Mouse (Mus musculus): ENCODE data around the gene Nusap1. TPM values are rescaled to one million over a fixed set of nuclear protein-coding genes. Genes with fewer than 3 reads are reported as not detected.

The Nusap1 gene
- 1.1 TPM for polyA plus RNA-seq (2014; fragmentation: Illumina TruSeq; extraction: RNeasy Lipid Tissue Mini Kit (QIAGEN cat#74804); ENCODE audit: low read depth, low replicate concordance)

GRCm38 (mm10) chr2:119618199-119618982 is at the start of gene Nusap1, which contains the start of gene Oip5:
TSS of gene Nusap1 (plus strand) at chr2:119618298.
TSS of gene Oip5 (minus strand) at chr2:119618469.

DNA sequence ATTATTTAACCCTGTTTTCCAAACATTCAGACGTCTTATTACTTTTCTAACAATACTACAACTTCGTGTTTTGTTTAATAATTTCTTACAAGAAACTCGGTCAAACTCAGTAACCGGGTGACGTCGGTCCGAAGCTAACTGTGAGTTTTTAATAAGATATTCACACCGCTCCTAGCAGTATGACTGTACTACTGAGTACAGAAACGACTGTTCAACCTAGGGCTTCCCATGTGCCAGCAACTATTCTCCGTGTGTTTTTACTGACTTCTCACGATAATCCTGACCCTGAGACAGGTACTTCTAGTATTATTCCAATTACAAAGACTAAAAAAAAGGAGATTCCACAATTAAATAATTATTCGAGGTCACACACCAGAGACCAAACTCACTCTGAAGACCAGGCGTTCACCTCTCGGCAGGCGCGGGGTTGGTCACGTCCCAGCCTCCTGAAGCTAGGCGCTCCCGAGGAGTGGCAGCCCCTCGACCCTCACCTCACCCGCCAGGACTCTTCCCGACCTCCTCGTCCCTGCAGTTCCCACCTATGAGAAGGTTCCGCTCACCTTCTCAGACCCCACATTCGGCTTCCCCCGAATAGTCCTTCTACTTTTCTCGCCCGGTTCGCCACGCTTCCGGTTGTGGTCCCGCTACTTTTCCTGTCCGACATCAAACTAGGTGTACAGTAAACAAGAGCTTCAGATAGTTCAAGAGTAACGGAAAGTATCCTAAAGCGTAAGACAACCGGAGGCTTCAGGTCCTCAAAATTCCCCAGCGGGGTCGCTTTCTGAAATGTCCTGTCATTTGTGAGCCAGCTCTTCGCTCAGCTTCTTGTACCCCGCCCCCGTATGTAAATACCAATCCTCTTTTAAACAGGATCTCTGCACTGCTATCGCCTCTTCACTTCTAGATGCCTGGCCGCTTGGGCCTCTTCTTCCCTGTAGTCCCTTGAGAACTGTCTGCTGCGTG is 44.4 kb downstream of the Nusap1 start, which contains the start of gene Ndufaf1:
Ndufaf1 (minus strand) TSS at position 608 of the 963 bp plus-strand sequence.

GRCm38 (mm10) chr2:119674525-119675214 is 56.6 kb downstream of the Nusap1 start, which contains the start of gene Rtf1:
TSS of gene Rtf1 (plus strand) at chr2:119675068.

Other genes with a start within 250 kb of the Nusap1 start
- gene Ino80, start 140.6 kb upstream of the Nusap1 start, polyA plus RNA-seq (2014; fragmentation: Illumina TruSeq; extraction: RNeasy Lipid Tissue Mini Kit (QIAGEN cat#74804); ENCODE audit: low read depth, low replicate concordance): 14.5 TPM
- 0.36 TPM for gene Exd1, start 70.7 kb upstream of the Nusap1 start, polyA plus RNA-seq (2014; fragmentation: Illumina TruSeq; extraction: RNeasy Lipid Tissue Mini Kit (QIAGEN cat#74804); ENCODE audit: low read depth, low replicate concordance)
- gene Chp1, start 70.6 kb upstream of the Nusap1 start, polyA plus RNA-seq (2014; fragmentation: Illumina TruSeq; extraction: RNeasy Lipid Tissue Mini Kit (QIAGEN cat#74804); ENCODE audit: low read depth, low replicate concordance): 314 TPM
- gene Oip5, start 171 bp downstream of the Nusap1 start, polyA plus RNA-seq (2014; fragmentation: Illumina TruSeq; extraction: RNeasy Lipid Tissue Mini Kit (QIAGEN cat#74804); ENCODE audit: low read depth, low replicate concordance): 1.1 TPM
- 125 TPM for gene Ndufaf1, start 44.5 kb downstream of the Nusap1 start, polyA plus RNA-seq (2014; fragmentation: Illumina TruSeq; extraction: RNeasy Lipid Tissue Mini Kit (QIAGEN cat#74804); ENCODE audit: low read depth, low replicate concordance)
- 18.9 TPM for gene Rtf1, start 56.8 kb downstream of the Nusap1 start, polyA plus RNA-seq (2014; fragmentation: Illumina TruSeq; extraction: RNeasy Lipid Tissue Mini Kit (QIAGEN cat#74804); ENCODE audit: low read depth, low replicate concordance)
- gene Itpka, start 124.0 kb downstream of the Nusap1 start, polyA plus RNA-seq (2014; fragmentation: Illumina TruSeq; extraction: RNeasy Lipid Tissue Mini Kit (QIAGEN cat#74804); ENCODE audit: low read depth, low replicate concordance): not detected
- not detected for gene Ltk, start 142.1 kb downstream of the Nusap1 start, polyA plus RNA-seq (2014; fragmentation: Illumina TruSeq; extraction: RNeasy Lipid Tissue Mini Kit (QIAGEN cat#74804); ENCODE audit: low read depth, low replicate concordance)
- gene Rpap1, start 169.2 kb downstream of the Nusap1 start, polyA plus RNA-seq (2014; fragmentation: Illumina TruSeq; extraction: RNeasy Lipid Tissue Mini Kit (QIAGEN cat#74804); ENCODE audit: low read depth, low replicate concordance): 0.44 TPM
- 0.44 TPM for gene Tyro3, start 179.4 kb downstream of the Nusap1 start, polyA plus RNA-seq (2014; fragmentation: Illumina TruSeq; extraction: RNeasy Lipid Tissue Mini Kit (QIAGEN cat#74804); ENCODE audit: low read depth, low replicate concordance)